Mouse (Mus musculus) neural tube, embryonic 15.5 days (tissue): ENCODE measurements around the gene Grin2a. TPM values are rescaled to one million over a fixed set of nuclear protein-coding genes. Genes with fewer than 3 reads are reported as not detected.
A peak's percentile ranks its signal among the peaks of the same experiment; 100 is the strongest.

ENCODE experiments used
- ATAC-seq: fragments of 200-750 bp; cut with Nextera tagmentation; 2 replicates; pipeline ENCODE4 v1.8.0; 2017; ENCODE audit warnings: mild to moderate bottlenecking, moderate TSS enrichment, moderate library complexity; ENCODE audit not compliant: low FRiP score
- H3K27ac ChIP-seq: fragments of 300-500 bp; sonication (generic); replicated peaks from 2 replicates; pipeline ENCODE4 v1.5.1; 2015; ENCODE audit warnings: mild to moderate bottlenecking, inconsistent platforms
- H3K27me3 ChIP-seq: fragments of 300-500 bp; sonication (generic); replicated peaks from 2 replicates; pipeline ENCODE4 v1.6.1; 2015; ENCODE audit warnings: inconsistent platforms
- H3K36me3 ChIP-seq: fragments of 300-500 bp; sonication (generic); 2 replicates; pipeline ENCODE4 v1.6.1; 2015; ENCODE audit warnings: inconsistent platforms
- H3K4me1 ChIP-seq: fragments of 300-500 bp; sonication (generic); 2 replicates; pipeline ENCODE4 v1.6.1; 2015; ENCODE audit warnings: inconsistent platforms
- H3K4me2 ChIP-seq: fragments of 300-500 bp; sonication (generic); 2 replicates; pipeline ENCODE4 v1.6.1; 2015; ENCODE audit warnings: inconsistent platforms, mild to moderate bottlenecking, moderate library complexity
- H3K4me3 ChIP-seq: fragments of 300-500 bp; sonication (generic); replicated peaks from 2 replicates; pipeline ENCODE4 v1.5.1; 2015; ENCODE audit warnings: mild to moderate bottlenecking, inconsistent platforms
- H3K9ac ChIP-seq: fragments of 300-500 bp; sonication (generic); replicated peaks from 2 replicates; pipeline ENCODE4 v1.6.1; 2015; ENCODE audit warnings: mild to moderate bottlenecking, inconsistent platforms
- H3K9me3 ChIP-seq: fragments of 300-500 bp; sonication (generic); replicated peaks from 2 replicates; pipeline ENCODE4 v1.6.1; 2016; ENCODE audit warnings: inconsistent platforms
- whole genome bisulfite sequencing: fragments of 180-500 bp; shearing (Covaris S2); methylation state at CpG from one replicate; pipeline ENCODE4 v1.1.7; 2015; ENCODE audit warnings: mixed read lengths; 5-methylcytosine and 5-hydroxymethylcytosine counted together
- polyA plus RNA-seq: library from polyadenylated mRNA; unstranded; fragments of >200 nt; fragmentation: Nextera tagmentation; extraction: Ambion mirVana; gene quantifications from 2 replicates; pipeline ENCODE4 v1.2.1, GENCODE M21; 2015

The Grin2a gene
- polyA plus RNA-seq, 1 experiment from 2014 or later, result 15.6 TPM

- ATAC-seq, result no peak
- Histone ChIP-seq H3K4me3 (peak overlapping the region; percentile 65), H3K27ac (peak overlapping the region; percentile 81), H3K27me3 (peaks cover 45% of the 10 kb centered on the region), H3K9me3 (no peaks in the 10 kb centered on the region), H3K36me3 (no peaks in the 10 kb centered on the region), H3K9ac (peak overlapping the region; percentile 64), H3K4me2 (peak overlapping the region; percentile 85), H3K4me1 (peaks cover 44% of the 10 kb centered on the region)
- 21% methylated on average over 13 of the region's 13 CpGs for WGBS
Observed at GRCm38 (mm10) chr16:9995814-9996210, 452 bp upstream of the Grin2a start.

DNA sequence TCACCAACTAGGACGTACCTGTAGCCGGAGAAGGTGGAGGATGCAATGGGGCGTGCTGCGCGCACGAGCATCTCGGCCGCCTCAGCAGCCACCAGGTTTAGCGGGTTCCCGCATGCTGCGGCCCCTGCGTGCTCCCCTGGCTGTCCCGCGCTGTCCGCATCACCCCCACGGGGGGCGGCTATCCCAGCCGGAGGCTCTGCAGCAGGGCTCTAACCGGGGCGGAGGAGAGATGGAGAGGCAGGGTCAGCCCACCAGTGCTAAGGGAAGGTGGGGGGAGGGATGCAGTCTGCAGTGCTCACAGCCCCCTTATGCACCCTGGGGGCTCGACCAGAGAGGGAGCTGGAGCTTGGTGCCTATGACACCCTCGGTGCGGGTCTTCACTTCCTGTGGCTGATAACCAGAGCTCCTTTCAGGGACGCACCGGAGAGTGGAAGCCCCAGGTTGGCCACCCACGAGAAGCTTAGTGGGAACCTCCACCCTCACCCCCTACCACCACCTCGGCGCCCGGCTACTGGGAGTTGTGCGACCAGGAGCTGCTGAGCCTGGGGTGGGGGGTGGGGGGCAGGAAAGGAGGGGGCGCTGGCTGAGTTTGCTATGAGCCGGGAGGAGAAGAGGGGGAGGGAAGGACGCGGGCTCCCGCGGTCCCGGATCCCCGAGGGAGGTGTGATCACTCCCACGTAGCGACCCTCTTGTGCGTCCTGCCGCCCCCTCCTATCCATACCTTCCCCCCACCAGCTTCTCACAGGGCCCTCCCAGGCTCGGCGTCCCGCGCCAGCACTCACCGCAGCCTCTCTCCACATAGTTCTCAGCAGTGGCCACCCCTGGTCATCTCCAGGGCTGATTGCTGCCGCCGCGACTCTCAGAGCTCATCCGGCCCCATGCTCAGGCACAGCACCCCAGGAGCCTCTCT lies 1.1 kb downstream of the Grin2a start:
- H3K9me3 ChIP-seq, result no peaks in the 10 kb centered on the region
- peak overlapping the region; percentile 64 for H3K9ac ChIP-seq
- H3K4me3 ChIP-seq, result peak overlapping the region; percentile 65
- peak overlapping the region; percentile 85 for H3K4me2 ChIP-seq
- H3K27ac ChIP-seq, result peak overlapping the region; percentile 81
- no peaks in the 10 kb centered on the region for H3K36me3 ChIP-seq
- H3K4me1 ChIP-seq, result peaks cover 44% of the 10 kb centered on the region
- WGBS, result under 1% methylated on average over 50 of the region's 51 CpGs
- peak; percentile 54 for ATAC-seq
- H3K27me3 ChIP-seq, result peaks cover 48% of the 10 kb centered on the region

DNA sequence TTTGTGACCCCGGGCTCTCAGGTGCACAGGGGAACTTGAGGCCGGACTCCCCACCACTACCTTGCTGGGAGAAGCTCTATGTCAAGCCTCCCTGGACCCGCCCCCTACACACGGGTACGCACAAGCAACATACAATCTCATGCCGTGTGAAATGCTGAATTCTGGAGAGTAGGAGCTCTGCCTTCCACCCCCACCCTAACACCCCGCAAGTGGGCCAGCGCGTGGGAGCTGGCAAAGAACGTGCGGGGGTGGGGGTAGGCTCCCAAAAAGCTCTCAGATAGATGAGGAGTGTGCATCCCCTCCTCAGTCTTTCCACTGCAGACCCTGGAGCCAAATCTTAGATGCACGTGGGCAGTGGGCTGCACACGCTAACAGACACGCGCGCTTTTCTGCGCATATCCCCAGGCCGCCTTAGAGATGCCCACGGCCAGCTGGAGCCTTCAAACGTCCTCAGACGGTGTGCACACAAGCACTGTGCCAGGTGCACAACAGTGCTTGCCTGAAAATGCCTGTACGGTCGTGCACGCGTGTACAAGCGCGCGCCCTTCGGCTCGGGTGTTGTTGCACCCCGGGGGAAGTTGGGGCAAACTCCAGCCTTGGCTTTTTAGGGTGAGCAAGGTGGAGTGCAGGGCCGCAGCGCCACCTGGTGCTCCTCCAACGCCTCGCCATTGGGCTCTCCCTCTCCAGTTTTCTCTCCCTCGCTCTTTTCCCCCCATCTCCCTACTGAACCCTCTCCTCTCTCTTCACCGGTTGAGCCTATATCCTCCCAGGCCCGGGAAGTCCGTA lies 1.9 kb downstream of the Grin2a start:
- H3K27ac ChIP-seq, result peak overlapping the region; percentile 81
- peak overlapping the region; percentile 64 for H3K9ac ChIP-seq
- ATAC-seq, result peak; percentile 72
- H3K4me2 ChIP-seq, result peak overlapping the region; percentile 85
- under 1% methylated on average over 39 of the region's 39 CpGs for WGBS
- H3K36me3 ChIP-seq, result no peaks in the 10 kb centered on the region
- peaks cover 48% of the 10 kb centered on the region for H3K27me3 ChIP-seq
- H3K4me1 ChIP-seq, result peaks cover 44% of the 10 kb centered on the region
- peak overlapping the region; percentile 65 for H3K4me3 ChIP-seq
- H3K9me3 ChIP-seq, result no peaks in the 10 kb centered on the region

DNA sequence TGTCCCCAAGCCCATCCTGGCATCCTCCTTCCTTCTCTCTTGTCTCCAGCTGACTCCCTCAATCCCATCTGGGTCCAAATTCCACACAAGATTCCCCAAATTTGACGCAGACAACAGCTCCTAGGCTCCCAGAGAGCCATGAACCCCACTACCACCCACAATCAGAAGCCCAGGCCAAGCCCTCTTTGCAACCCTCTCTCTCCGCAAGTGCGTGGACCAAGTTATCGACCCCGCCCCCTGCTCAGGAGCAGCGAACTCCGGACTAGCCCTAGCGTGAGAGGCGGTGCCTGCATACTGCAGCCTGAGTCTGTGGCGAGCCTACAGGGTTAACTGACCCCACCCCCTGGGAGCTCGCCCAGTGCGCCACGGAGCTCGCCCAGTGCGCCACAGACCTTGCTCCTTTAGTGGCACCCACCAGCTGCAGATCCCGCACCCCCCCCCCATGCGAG lies 2.6 kb downstream of the Grin2a start:
- H3K9me3 ChIP-seq, result no peaks in the 10 kb centered on the region
- no peak for ATAC-seq
- H3K4me1 ChIP-seq, result peaks cover 44% of the 10 kb centered on the region
- H3K4me2 ChIP-seq, result peak overlapping the region; percentile 85
- H3K27ac ChIP-seq, result no peak overlapping the region
- H3K27me3 ChIP-seq, result peaks cover 48% of the 10 kb centered on the region
- WGBS, result 2% methylated on average over 17 of the region's 17 CpGs
- H3K36me3 ChIP-seq, result no peaks in the 10 kb centered on the region
- H3K9ac ChIP-seq, result peak overlapping the region; percentile 31; the same call in 1 of the 2 replicates
- peak overlapping the region; percentile 65 for H3K4me3 ChIP-seq

- H3K9ac ChIP-seq, result peak overlapping the region; percentile 31
- ATAC-seq, result no peak
- H3K4me3 ChIP-seq, result peak overlapping the region; percentile 65
- no peak overlapping the region for H3K27ac ChIP-seq
- peak overlapping the region; percentile 85 for H3K4me2 ChIP-seq
- WGBS, result 17% methylated on average over 34 of the region's 34 CpGs
- peaks cover 48% of the 10 kb centered on the region for H3K27me3 ChIP-seq
- no peaks in the 10 kb centered on the region for H3K36me3 ChIP-seq
- H3K9me3 ChIP-seq, result no peaks in the 10 kb centered on the region
- peaks cover 44% of the 10 kb centered on the region for H3K4me1 ChIP-seq
Observed at GRCm38 (mm10) chr16:9992076-9992772, 3.1 kb downstream of the Grin2a start.

DNA sequence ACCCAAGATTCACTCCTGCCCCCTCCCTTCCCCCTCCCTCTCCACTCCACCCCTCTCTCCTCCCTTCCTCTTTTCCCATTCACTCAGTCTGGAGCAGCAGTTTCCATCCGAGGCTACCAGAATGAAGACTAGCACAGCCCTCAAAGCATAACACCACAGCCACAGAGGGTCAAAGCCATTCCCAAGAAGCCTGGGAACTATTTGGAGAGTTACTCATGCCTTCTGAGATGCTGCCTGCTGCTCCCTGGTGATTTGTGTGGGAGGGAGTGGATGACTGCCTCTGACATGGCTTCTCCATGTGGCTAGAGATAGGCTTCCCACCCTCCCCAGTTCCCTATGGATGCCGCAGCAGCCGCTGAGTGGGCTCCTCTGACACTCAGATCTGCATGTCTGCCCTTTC lies 10.3 kb downstream of the Grin2a start:
- no peaks in the 10 kb centered on the region for H3K27me3 ChIP-seq
- no peaks in the 10 kb centered on the region for H3K36me3 ChIP-seq
- H3K4me1 ChIP-seq, result no peaks in the 10 kb centered on the region
- no peaks in the 10 kb centered on the region for H3K9me3 ChIP-seq
- H3K4me3 ChIP-seq, result no peak overlapping the region
- 60% methylated on average over 3 of the region's 3 CpGs for WGBS
- ATAC-seq, result no peak
- no peak overlapping the region for H3K27ac ChIP-seq
- no peak overlapping the region for H3K4me2 ChIP-seq
- H3K9ac ChIP-seq, result no peak overlapping the region

DNA sequence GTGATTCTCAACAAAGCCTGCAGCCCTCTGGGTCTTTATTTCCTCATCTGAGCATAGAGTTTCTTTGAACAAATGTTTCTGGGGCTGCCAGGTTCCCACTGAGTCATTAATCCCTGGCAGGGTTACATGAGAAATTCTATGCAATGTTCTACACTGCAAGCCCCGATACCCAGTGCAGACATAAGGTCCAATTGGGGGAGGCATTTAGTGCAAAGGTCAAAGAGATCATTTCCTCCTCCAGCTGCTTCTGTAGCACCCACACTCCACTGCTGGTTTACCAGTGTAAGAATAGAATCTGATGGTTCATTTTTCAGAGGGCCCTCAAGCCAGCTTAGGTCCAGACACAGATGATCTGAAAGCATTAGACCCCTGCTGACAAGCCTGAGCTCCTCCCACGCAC lies 14.7 kb downstream of the Grin2a start:
- no peaks in the 10 kb centered on the region for H3K36me3 ChIP-seq
- H3K27me3 ChIP-seq, result no peaks in the 10 kb centered on the region
- H3K9me3 ChIP-seq, result no peaks in the 10 kb centered on the region
- no peaks in the 10 kb centered on the region for H3K4me1 ChIP-seq
- no peak overlapping the region for H3K4me2 ChIP-seq
- no peak overlapping the region for H3K4me3 ChIP-seq
- 77% methylated on average over 2 of the region's 2 CpGs for WGBS
- no peak for ATAC-seq
- no peak overlapping the region for H3K27ac ChIP-seq
- H3K9ac ChIP-seq, result no peak overlapping the region

GRCm38 (mm10) chr16:9978173-9978572 lies 17.2 kb downstream of the Grin2a start:
- 89% methylated on average over 2 of the region's 2 CpGs for WGBS
- H3K4me2 ChIP-seq, result no peak overlapping the region
- no peaks in the 10 kb centered on the region for H3K27me3 ChIP-seq
- H3K9ac ChIP-seq, result no peak overlapping the region
- H3K9me3 ChIP-seq, result no peaks in the 10 kb centered on the region
- no peaks in the 10 kb centered on the region for H3K36me3 ChIP-seq
- no peak for ATAC-seq
- H3K27ac ChIP-seq, result no peak overlapping the region
- no peak overlapping the region for H3K4me3 ChIP-seq
- no peaks in the 10 kb centered on the region for H3K4me1 ChIP-seq

DNA sequence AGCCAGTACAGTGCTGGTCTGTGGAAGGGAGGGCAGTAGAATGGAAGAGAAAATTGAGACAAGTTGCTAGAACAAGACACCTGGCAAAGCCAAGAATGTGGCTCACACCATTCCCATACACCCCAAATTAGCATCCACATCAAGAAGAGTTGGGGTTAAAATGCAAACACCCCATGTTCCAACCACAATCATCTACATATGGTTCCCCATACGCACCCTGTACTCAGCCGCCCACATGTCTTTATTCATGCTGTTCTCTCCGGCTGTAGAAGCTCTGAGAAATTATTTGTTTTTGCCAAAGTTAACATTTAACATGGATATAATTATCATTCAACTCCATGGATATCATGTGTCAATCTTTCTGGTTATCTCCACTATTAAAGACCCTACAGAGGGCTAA lies 22.7 kb downstream of the Grin2a start:
- 91% methylated on average over 3 of the region's 3 CpGs for WGBS
- H3K9ac ChIP-seq, result no peak overlapping the region
- no peak overlapping the region for H3K27ac ChIP-seq
- no peaks in the 10 kb centered on the region for H3K27me3 ChIP-seq
- ATAC-seq, result no peak
- H3K9me3 ChIP-seq, result no peaks in the 10 kb centered on the region
- no peak overlapping the region for H3K4me3 ChIP-seq
- H3K4me2 ChIP-seq, result no peak overlapping the region
- H3K4me1 ChIP-seq, result no peaks in the 10 kb centered on the region
- H3K36me3 ChIP-seq, result no peaks in the 10 kb centered on the region

DNA sequence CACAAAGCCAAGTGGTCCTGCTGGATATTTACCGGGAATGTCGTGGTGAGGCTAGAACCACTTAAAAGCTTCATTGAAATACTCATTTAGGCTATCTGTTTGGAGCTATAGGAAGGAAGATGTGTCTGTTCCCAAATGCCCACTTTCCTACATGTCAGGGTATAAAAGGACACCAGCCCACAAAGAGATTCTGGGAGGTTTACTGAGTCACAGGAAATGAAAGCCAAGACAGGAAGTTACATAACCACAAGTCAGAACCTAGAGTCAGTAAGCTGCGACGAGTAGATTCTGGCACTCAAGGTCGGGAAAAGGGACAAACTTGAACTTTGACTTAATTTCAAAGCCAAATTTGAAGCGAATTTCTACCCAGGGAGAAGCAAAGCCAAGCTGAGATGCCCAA lies 30.9 kb downstream of the Grin2a start:
- 85% methylated on average over 6 of the region's 6 CpGs for WGBS
- no peaks in the 10 kb centered on the region for H3K4me1 ChIP-seq
- ATAC-seq, result no peak
- H3K9ac ChIP-seq, result no peak overlapping the region
- H3K27ac ChIP-seq, result no peak overlapping the region
- H3K4me2 ChIP-seq, result no peak overlapping the region
- H3K36me3 ChIP-seq, result no peaks in the 10 kb centered on the region
- H3K4me3 ChIP-seq, result no peak overlapping the region
- H3K27me3 ChIP-seq, result no peaks in the 10 kb centered on the region
- no peaks in the 10 kb centered on the region for H3K9me3 ChIP-seq

GRCm38 (mm10) chr16:9962482-9962881 lies 32.9 kb downstream of the Grin2a start:
- Histone ChIP-seq H3K4me3 (no peak overlapping the region), H3K27ac (no peak overlapping the region), H3K4me2 (no peak overlapping the region), H3K36me3 (no peaks in the 10 kb centered on the region), H3K27me3 (no peaks in the 10 kb centered on the region), H3K9ac (no peak overlapping the region), H3K9me3 (no peaks in the 10 kb centered on the region), H3K4me1 (no peaks in the 10 kb centered on the region)
- no peak for ATAC-seq
- 50% methylated on average over 1 of the region's 1 CpGs for WGBS
